Mouse (Mus musculus): ENCODE results near the gene Galnt13. TPM values are rescaled to one million over a fixed set of nuclear protein-coding genes. Genes with fewer than 3 reads are reported as not detected.
"Not testable (repeated sequence)": the region's sequence is repeated elsewhere in the genome, so short reads cannot be mapped to it uniquely, and the experiment has no call there.

The Galnt13 gene
- polyA plus RNA-seq, 1 experiment from 2014 or later, result 1.5 TPM

GRCm38 (mm10) chr2:54936369-54936768 is 500.3 kb downstream of the Galnt13 start:
- no peaks in the 10 kb centered on the region for H3K9me3 ChIP-seq (replicated peaks)
- 91% methylated on average over 3 of the region's 3 CpGs for WGBS
- H3K9ac ChIP-seq, result no peak overlapping the region
- no peaks in the 10 kb centered on the region for H3K36me3 ChIP-seq
- no peak overlapping the region for H3K4me3 ChIP-seq (replicated peaks)
- no peak overlapping the region for H3K27ac ChIP-seq (replicated peaks)
- H3K27me3 ChIP-seq, result no peaks in the 10 kb centered on the region
- H3K4me1 ChIP-seq, result no peaks in the 10 kb centered on the region
- no peak for ATAC-seq (ENCODE audit: insufficient number of reproducible peaks, low FRiP score, low TSS enrichment, low read depth)
- H3K4me2 ChIP-seq (replicated peaks), result no peak overlapping the region

GRCm38 (mm10) chr2:54937306-54937705 is 501.2 kb downstream of the Galnt13 start:
- H3K27me3 ChIP-seq, result no peaks in the 10 kb centered on the region
- no peaks in the 10 kb centered on the region for H3K4me1 ChIP-seq
- no peaks in the 10 kb centered on the region for H3K9me3 ChIP-seq (replicated peaks)
- no peak overlapping the region for H3K4me3 ChIP-seq (replicated peaks)
- no peak overlapping the region for H3K27ac ChIP-seq (replicated peaks)
- H3K36me3 ChIP-seq, result no peaks in the 10 kb centered on the region
- H3K4me2 ChIP-seq (replicated peaks), result no peak overlapping the region
- ATAC-seq (ENCODE audit: insufficient number of reproducible peaks, low FRiP score, low TSS enrichment, low read depth), result no peak
- no peak overlapping the region for H3K9ac ChIP-seq

GRCm38 (mm10) chr2:54938075-54938474 is 502.0 kb downstream of the Galnt13 start:
- Histone ChIP-seq H3K9ac (no peak overlapping the region), H3K4me3 (replicated peaks) (no peak overlapping the region), H3K27me3 (no peaks in the 10 kb centered on the region), H3K4me1 (no peaks in the 10 kb centered on the region), H3K9me3 (replicated peaks) (no peaks in the 10 kb centered on the region), H3K27ac (replicated peaks) (no peak overlapping the region), H3K4me2 (replicated peaks) (no peak overlapping the region), H3K36me3 (no peaks in the 10 kb centered on the region)
- no peak for ATAC-seq (ENCODE audit: insufficient number of reproducible peaks, low FRiP score, low TSS enrichment, low read depth)

- H3K9ac ChIP-seq, result no peak overlapping the region
- no peak overlapping the region for H3K27ac ChIP-seq (replicated peaks)
- no peak overlapping the region for H3K4me2 ChIP-seq (replicated peaks)
- 84% methylated on average over 1 of the region's 1 CpGs for WGBS
- ATAC-seq (ENCODE audit: insufficient number of reproducible peaks, low FRiP score, low TSS enrichment, low read depth), result no peak
- no peaks in the 10 kb centered on the region for H3K36me3 ChIP-seq
- H3K27me3 ChIP-seq, result no peaks in the 10 kb centered on the region
- no peak overlapping the region for H3K4me3 ChIP-seq (replicated peaks)
- H3K9me3 ChIP-seq (replicated peaks), result no peaks in the 10 kb centered on the region
- H3K4me1 ChIP-seq, result no peaks in the 10 kb centered on the region
These were observed 507.3 kb downstream of the Galnt13 start for GRCm38 (mm10) chr2:54943386-54943785.

- H3K9me3 ChIP-seq (replicated peaks), result no peaks in the 10 kb centered on the region
- WGBS, result 87% methylated on average over 1 of the region's 1 CpGs
- no peak overlapping the region for H3K4me3 ChIP-seq (replicated peaks)
- H3K4me1 ChIP-seq, result no peaks in the 10 kb centered on the region
- ATAC-seq (ENCODE audit: insufficient number of reproducible peaks, low FRiP score, low TSS enrichment, low read depth), result no peak
- no peaks in the 10 kb centered on the region for H3K36me3 ChIP-seq
- no peak overlapping the region for H3K4me2 ChIP-seq (replicated peaks)
- no peak overlapping the region for H3K27ac ChIP-seq (replicated peaks)
- H3K9ac ChIP-seq, result no peak overlapping the region
- no peaks in the 10 kb centered on the region for H3K27me3 ChIP-seq
These were observed 547.7 kb downstream of the Galnt13 start for GRCm38 (mm10) chr2:54983839-54984238.

- ATAC-seq (ENCODE audit: insufficient number of reproducible peaks, low FRiP score, low TSS enrichment, low read depth); H3K27ac ChIP-seq (replicated peaks); H3K4me3 ChIP-seq (replicated peaks); H3K36me3 ChIP-seq; H3K9ac ChIP-seq; H3K4me2 ChIP-seq (replicated peaks); H3K4me1 ChIP-seq; H3K9me3 ChIP-seq (replicated peaks); H3K27me3 ChIP-seq: not testable (repeated sequence)
- no CpG with 5 or more reads among the region's 5 CpGs for whole genome bisulfite sequencing
These were observed 586.4 kb downstream of the Galnt13 start for GRCm38 (mm10) chr2:55022539-55022938.

- Histone ChIP-seq H3K4me2 (replicated peaks) (no peak overlapping the region), H3K36me3 (no peaks in the 10 kb centered on the region), H3K27ac (replicated peaks) (no peak overlapping the region), H3K4me3 (replicated peaks) (no peak overlapping the region), H3K9me3 (replicated peaks) (no peaks in the 10 kb centered on the region), H3K27me3 (no peaks in the 10 kb centered on the region), H3K9ac (no peak overlapping the region), H3K4me1 (no peaks in the 10 kb centered on the region)
- ATAC-seq (ENCODE audit: insufficient number of reproducible peaks, low FRiP score, low TSS enrichment, low read depth), result no peak
- 55% methylated on average over 3 of the region's 3 CpGs for WGBS
These were observed 598.5 kb downstream of the Galnt13 start for GRCm38 (mm10) chr2:55034610-55035009.

GRCm38 (mm10) chr2:55065469-55066315 is 629.6 kb downstream of the Galnt13 start:
- no peak for ATAC-seq (ENCODE audit: insufficient number of reproducible peaks, low FRiP score, low TSS enrichment, low read depth)
- no peak overlapping the region for H3K27ac ChIP-seq (replicated peaks)
- H3K9ac ChIP-seq, result no peak overlapping the region
- no peaks in the 10 kb centered on the region for H3K27me3 ChIP-seq
- H3K4me1 ChIP-seq, result no peaks in the 10 kb centered on the region
- H3K9me3 ChIP-seq (replicated peaks), result no peaks in the 10 kb centered on the region
- 40% methylated on average over 7 of the region's 7 CpGs for WGBS
- H3K4me2 ChIP-seq (replicated peaks), result no peak overlapping the region
- H3K4me3 ChIP-seq (replicated peaks), result no peak overlapping the region
- no peaks in the 10 kb centered on the region for H3K36me3 ChIP-seq

GRCm38 (mm10) chr2:55085580-55085979 is 649.5 kb downstream of the Galnt13 start:
- H3K27ac ChIP-seq (replicated peaks), result no peak overlapping the region
- no peaks in the 10 kb centered on the region for H3K36me3 ChIP-seq
- no peak overlapping the region for H3K4me2 ChIP-seq (replicated peaks)
- no peak for ATAC-seq (ENCODE audit: insufficient number of reproducible peaks, low FRiP score, low TSS enrichment, low read depth)
- H3K4me1 ChIP-seq, result no peaks in the 10 kb centered on the region
- H3K9me3 ChIP-seq (replicated peaks), result no peaks in the 10 kb centered on the region
- H3K4me3 ChIP-seq (replicated peaks), result no peak overlapping the region
- WGBS, result 90% methylated on average over 2 of the region's 2 CpGs
- H3K27me3 ChIP-seq, result no peaks in the 10 kb centered on the region
- no peak overlapping the region for H3K9ac ChIP-seq

- 98% methylated on average over 1 of the region's 1 CpGs for WGBS
- H3K4me2 ChIP-seq (replicated peaks), result no peak overlapping the region
- H3K4me1 ChIP-seq, result no peaks in the 10 kb centered on the region
- ATAC-seq (ENCODE audit: insufficient number of reproducible peaks, low FRiP score, low TSS enrichment, low read depth), result no peak
- no peaks in the 10 kb centered on the region for H3K9me3 ChIP-seq (replicated peaks)
- H3K4me3 ChIP-seq (replicated peaks), result no peak overlapping the region
- H3K9ac ChIP-seq, result no peak overlapping the region
- no peak overlapping the region for H3K27ac ChIP-seq (replicated peaks)
- no peaks in the 10 kb centered on the region for H3K27me3 ChIP-seq
- no peaks in the 10 kb centered on the region for H3K36me3 ChIP-seq
These were observed 651.9 kb downstream of the Galnt13 start for GRCm38 (mm10) chr2:55088034-55088433.

- Histone ChIP-seq H3K27me3 (no peaks in the 10 kb centered on the region), H3K36me3 (no peaks in the 10 kb centered on the region), H3K27ac (replicated peaks) (no peak overlapping the region), H3K9ac (no peak overlapping the region), H3K4me3 (replicated peaks) (no peak overlapping the region), H3K4me1 (no peaks in the 10 kb centered on the region), H3K9me3 (replicated peaks) (no peaks in the 10 kb centered on the region), H3K4me2 (replicated peaks) (no peak overlapping the region)
- 17% methylated on average over 3 of the region's 3 CpGs for WGBS
- no peak for ATAC-seq (ENCODE audit: insufficient number of reproducible peaks, low FRiP score, low TSS enrichment, low read depth)
These were observed 654.2 kb downstream of the Galnt13 start for GRCm38 (mm10) chr2:55090332-55090731.

- Histone ChIP-seq H3K4me2 (replicated peaks) (no peak overlapping the region), H3K36me3 (no peaks in the 10 kb centered on the region), H3K9ac (no peak overlapping the region), H3K4me1 (no peaks in the 10 kb centered on the region), H3K27ac (replicated peaks) (no peak overlapping the region), H3K4me3 (replicated peaks) (no peak overlapping the region), H3K27me3 (no peaks in the 10 kb centered on the region), H3K9me3 (replicated peaks) (no peaks in the 10 kb centered on the region)
- WGBS, result 67% methylated on average over 4 of the region's 4 CpGs
- ATAC-seq (ENCODE audit: insufficient number of reproducible peaks, low FRiP score, low TSS enrichment, low read depth), result no peak
These were observed 655.4 kb downstream of the Galnt13 start for GRCm38 (mm10) chr2:55091495-55091894.
